Mouse (Mus musculus) embryonic facial prominence, embryonic 13.5 days (tissue): Measurements from ENCODE around the gene Zfp979. TPM values are rescaled to one million over a fixed set of nuclear protein-coding genes. Genes with fewer than 3 reads are reported as not detected.
"Not testable (repeated sequence)": the region's sequence is repeated elsewhere in the genome, so short reads cannot be mapped to it uniquely, and the experiment has no call there.

Source experiments
- ATAC-seq: fragments of 200-750 bp; cut with Nextera tagmentation; 2 replicates; pipeline ENCODE4 v1.8.0; 2017; ENCODE audit warnings: low read depth; ENCODE audit not compliant: insufficient number of reproducible peaks, insufficient read depth, low FRiP score, low TSS enrichment
- H3K27ac ChIP-seq: fragments of 300-500 bp; sonication (generic); 2 replicates; pipeline ENCODE4 v1.5.1; 2015; ENCODE audit warnings: moderate library complexity, mild to moderate bottlenecking, inconsistent platforms
- H3K27me3 ChIP-seq: fragments of 300-500 bp; sonication (generic); 2 replicates; pipeline ENCODE4 v1.6.1; 2015; ENCODE audit warnings: mild to moderate bottlenecking, inconsistent platforms
- H3K36me3 ChIP-seq: fragments of 300-500 bp; sonication (generic); 2 replicates; pipeline ENCODE4 v1.6.1; 2015; ENCODE audit warnings: mild to moderate bottlenecking, inconsistent platforms
- H3K4me1 ChIP-seq: fragments of 300-500 bp; sonication (generic); 2 replicates; pipeline ENCODE4 v1.6.1; 2015; ENCODE audit warnings: inconsistent platforms
- H3K4me2 ChIP-seq: fragments of 300-500 bp; sonication (generic); 2 replicates; pipeline ENCODE4 v1.6.1; 2015; ENCODE audit warnings: moderate library complexity, mild to moderate bottlenecking, inconsistent platforms
- H3K4me3 ChIP-seq: fragments of 300-500 bp; sonication (generic); 2 replicates; pipeline ENCODE4 v1.5.1; 2015; ENCODE audit warnings: mild to moderate bottlenecking, inconsistent platforms
- H3K9ac ChIP-seq: fragments of 300-500 bp; sonication (generic); 2 replicates; pipeline ENCODE4 v1.6.1; 2015; ENCODE audit warnings: mild to moderate bottlenecking, inconsistent platforms
- H3K9me3 ChIP-seq: fragments of 300-500 bp; sonication (generic); 2 replicates; pipeline ENCODE4 v1.6.1; 2016; ENCODE audit warnings: inconsistent platforms
- WGBS: fragments of 180-500 bp; shearing (Covaris S2); methylation state at CpG from one replicate; pipeline ENCODE4 v1.1.7; 2015; ENCODE audit warnings: mixed read lengths; 5-methylcytosine and 5-hydroxymethylcytosine counted together
- polyA plus RNA-seq: library from polyadenylated mRNA; unstranded; fragments of >200 nt; fragmentation: Nextera tagmentation; extraction: Ambion mirVana; gene quantifications from 2 replicates; pipeline ENCODE4 v1.2.1, GENCODE M21; 2015

Zfp979 gene
- polyA plus RNA-seq, 1 experiment from 2014 or later: 2.4 TPM

DNA sequence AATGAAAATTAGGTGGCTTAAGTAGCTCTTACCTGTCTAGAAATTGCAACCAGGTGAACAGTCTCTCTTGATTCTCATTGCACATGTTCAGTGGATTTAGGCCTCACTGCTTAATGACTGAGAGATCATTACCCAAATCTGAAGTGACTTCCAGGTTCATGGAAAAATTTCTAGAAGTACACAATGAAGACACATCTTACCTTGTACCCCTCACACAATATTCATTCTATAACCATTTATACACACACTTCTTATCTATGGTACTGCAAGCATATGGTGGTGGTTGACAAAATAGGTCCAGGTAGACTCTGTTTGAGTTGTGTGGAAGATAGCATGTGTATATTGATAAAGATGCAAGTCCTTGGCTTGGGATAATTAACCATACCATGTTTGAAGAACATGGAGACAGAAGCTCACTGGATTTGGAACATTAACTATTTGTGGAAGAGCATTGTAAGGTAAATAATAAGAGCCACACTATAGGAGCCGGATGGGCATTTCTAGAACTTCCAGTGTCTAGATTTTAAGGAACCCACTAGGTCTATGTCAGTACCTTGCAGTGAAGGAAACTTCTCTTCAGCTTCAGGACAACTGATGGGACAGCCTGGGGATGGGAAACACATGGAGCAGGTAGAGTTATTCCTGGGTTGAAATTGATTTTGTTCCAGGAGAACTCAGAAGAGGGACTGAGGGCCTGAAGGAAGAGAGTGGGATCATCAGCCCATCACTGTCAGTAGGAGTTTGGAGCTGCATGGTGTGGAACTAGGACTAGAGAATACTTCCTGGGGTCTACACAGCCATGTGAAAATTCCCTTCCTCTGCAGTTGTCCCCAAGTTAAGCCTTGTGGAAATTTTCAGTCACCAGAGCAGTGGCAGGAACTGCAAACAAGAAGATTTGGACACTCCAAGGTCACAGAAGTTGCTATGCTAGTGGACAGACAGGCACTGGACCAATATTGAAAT lies 55.5 kb downstream of the Zfp979 start:
- H3K4me2 ChIP-seq: no peak overlapping the region
- 0 out of 2 replicates have a peak, but pooled peaks have one; percentile 20 for ATAC-seq
- H3K4me1 ChIP-seq: no peaks in the 10 kb centered on the region
- WGBS: 61% methylated on average over 1 of the region's 1 CpGs
- no peak overlapping the region for H3K9ac ChIP-seq
- H3K27ac ChIP-seq: no peak overlapping the region
- no peaks in the 10 kb centered on the region for H3K36me3 ChIP-seq
- H3K27me3 ChIP-seq: no peaks in the 10 kb centered on the region
- no peak overlapping the region for H3K4me3 ChIP-seq
- H3K9me3 ChIP-seq: peaks cover 36% of the 10 kb centered on the region

- H3K9me3 ChIP-seq: peaks cover 25% of the 10 kb centered on the region
- not testable (repeated sequence) for H3K27me3 ChIP-seq, H3K27ac ChIP-seq, H3K4me2 ChIP-seq, H3K9ac ChIP-seq, H3K4me1 ChIP-seq, H3K4me3 ChIP-seq, H3K36me3 ChIP-seq, ATAC-seq
- 89% methylated on average over 4 of the region's 4 CpGs for WGBS
Measured at GRCm38 (mm10) chr4:147579371-147579770, 62.9 kb downstream of the Zfp979 start.

DNA sequence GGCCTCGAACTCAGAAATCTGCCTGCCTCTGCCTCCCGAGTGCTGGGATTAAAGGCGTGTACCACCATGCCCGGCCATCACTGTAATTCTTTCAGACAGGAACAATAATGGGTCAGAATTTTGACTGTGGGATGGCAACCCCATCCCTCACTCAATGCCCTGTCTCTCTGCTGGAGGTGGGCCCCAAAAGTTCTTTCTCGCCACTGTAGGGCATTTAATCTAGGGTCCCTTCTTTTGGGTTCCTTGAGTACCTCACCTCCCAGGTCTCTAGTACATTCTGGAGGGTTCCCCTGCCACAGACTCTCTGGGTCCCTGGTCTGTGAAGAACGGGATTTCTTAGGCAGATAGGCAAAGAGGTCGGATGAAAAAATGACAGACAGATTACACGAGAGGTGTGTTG lies 71.2 kb downstream of the Zfp979 start:
- not testable (repeated sequence) for H3K27me3 ChIP-seq, H3K4me3 ChIP-seq, H3K4me1 ChIP-seq, H3K36me3 ChIP-seq, H3K9ac ChIP-seq, H3K9me3 ChIP-seq, H3K27ac ChIP-seq, H3K4me2 ChIP-seq
- whole genome bisulfite sequencing: 83% methylated on average over 8 of the region's 8 CpGs
- peak; percentile 59; the same call in 1 of the 2 replicates for ATAC-seq

DNA sequence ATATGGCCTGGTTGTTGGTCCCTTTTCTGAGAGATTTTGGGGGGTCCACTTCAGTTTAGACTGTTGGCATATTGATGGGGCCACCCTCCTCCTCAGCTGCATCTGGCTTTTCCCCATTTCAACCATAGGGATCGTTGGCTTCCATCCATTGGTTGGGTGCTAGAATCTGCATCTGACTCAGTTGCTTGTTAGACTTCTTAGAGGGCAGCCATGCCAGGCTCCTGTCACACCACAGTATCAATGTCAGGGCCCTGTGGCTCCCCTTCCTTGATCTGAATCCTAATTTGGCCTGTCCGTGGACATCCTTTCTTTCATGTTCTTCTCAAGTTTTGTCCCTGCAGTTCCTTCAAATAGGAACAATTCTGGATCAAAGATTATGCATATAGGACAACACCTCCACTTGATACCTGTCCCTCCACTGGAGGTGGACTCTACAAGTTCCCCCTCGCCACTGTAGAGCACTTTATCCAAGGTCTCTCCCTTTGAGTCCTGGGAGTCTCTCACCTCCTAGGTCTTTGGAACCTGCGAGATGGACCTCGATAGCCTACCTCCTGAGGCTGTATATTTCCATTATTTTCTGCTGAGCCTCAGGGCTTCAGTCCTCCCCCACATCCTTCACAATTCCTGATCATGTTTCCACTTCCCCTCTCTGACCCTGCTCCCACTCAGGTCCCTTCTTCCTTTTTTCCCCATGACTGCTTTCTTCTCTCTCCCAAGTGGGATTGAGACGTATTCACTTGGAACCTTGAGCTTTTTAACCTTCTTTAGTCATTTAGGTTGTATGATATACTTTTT lies 76.7 kb downstream of the Zfp979 start:
- Histone ChIP-seq H3K4me3 (no peak overlapping the region), H3K9me3 (peaks cover 15% of the 10 kb centered on the region), H3K27me3 (no peaks in the 10 kb centered on the region), H3K27ac (no peak overlapping the region), H3K4me2 (no peak overlapping the region), H3K4me1 (no peaks in the 10 kb centered on the region), H3K9ac (no peak overlapping the region), H3K36me3 (no peaks in the 10 kb centered on the region)
- ATAC-seq: 0 out of 2 replicates have a peak, but pooled peaks have one; percentile 48
- 68% methylated on average over 6 of the region's 6 CpGs for WGBS

Other genes with a start within 250 kb of the Zfp979 start
- 5.5 and 7.6 TPM in 2 replicates for gene Zfp982, start 150.1 kb downstream of the Zfp979 start, polyA plus RNA-seq
- gene Gm16503, start 102.3 kb downstream of the Zfp979 start, polyA plus RNA-seq: 0.45 and 0.96 TPM in 2 replicates
- 0.07 and 0.10 TPM in 2 replicates for gene Zfp985, start 89.2 kb downstream of the Zfp979 start, polyA plus RNA-seq
- gene Zfp534, start 60.0 kb upstream of the Zfp979 start, polyA plus RNA-seq: not detected in 2 replicates
- gene Zfp984, start 167.3 kb upstream of the Zfp979 start, polyA plus RNA-seq: 7.6 TPM in 2 replicates
- gene Zfp933, start 205.9 kb upstream of the Zfp979 start, polyA plus RNA-seq: 7.9 and 8.6 TPM in 2 replicates
- gene Miip, start 226.3 kb upstream of the Zfp979 start, polyA plus RNA-seq: 46.1 and 51.3 TPM in 2 replicates
- 13.8 and 14.9 TPM in 2 replicates for gene Fv1, start 226.5 kb upstream of the Zfp979 start, polyA plus RNA-seq